Mouse (Mus musculus) adrenal gland, adult 8-10 months (tissue): ENCODE data around the gene Gm28308. TPM values are rescaled to one million over a fixed set of nuclear protein-coding genes. Genes with fewer than 3 reads are reported as not detected.

Experiments used
- DNase-seq: peaks from one replicate; pipeline ENCODE4 v3.0.0; 2022
- total RNA-seq, 4 experiments: library from RNA; stranded (reverse); gene quantifications; 2 replicates each; pipeline ENCODE4 v1.2.4; 2022

Gm28308 gene
- total RNA-seq, 4 experiments from 2014 or later, result 0.49 to 2.8 (median 1.4) TPM

DNA sequence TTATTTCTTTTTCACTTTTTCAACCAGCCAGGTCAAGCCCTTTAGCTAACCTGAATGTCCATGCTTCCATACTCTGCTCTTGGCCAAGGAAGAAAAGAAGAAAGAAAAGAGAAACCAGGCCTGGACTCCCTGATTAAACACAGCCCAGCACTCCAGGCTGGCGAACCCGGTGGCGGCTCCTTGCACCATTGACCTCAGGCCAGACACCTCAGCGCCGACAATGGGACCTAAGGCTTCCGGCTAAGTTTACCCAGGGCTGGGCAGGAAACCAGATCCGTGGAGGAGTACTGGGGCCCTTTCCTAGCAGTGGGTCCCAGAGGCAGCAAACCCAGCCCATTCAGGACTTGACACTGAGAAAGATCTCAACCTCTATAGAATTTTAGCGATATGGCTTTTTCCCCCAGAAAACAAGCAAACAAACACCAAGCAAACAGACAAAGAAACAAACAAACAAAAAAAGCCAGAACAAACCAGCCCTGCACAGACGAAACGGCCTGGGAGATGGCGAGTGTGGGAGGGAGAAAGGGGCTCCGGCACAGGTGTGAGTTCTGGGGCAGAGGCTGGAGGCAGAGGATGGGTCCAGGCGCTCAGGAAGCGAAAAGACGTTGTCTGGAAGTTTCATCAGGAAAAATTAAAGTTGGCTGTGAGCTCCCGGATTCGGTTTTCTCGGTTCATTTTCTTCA, 18.9 kb upstream of the Gm28308 start:
- DNase-seq, result no peak

DNA sequence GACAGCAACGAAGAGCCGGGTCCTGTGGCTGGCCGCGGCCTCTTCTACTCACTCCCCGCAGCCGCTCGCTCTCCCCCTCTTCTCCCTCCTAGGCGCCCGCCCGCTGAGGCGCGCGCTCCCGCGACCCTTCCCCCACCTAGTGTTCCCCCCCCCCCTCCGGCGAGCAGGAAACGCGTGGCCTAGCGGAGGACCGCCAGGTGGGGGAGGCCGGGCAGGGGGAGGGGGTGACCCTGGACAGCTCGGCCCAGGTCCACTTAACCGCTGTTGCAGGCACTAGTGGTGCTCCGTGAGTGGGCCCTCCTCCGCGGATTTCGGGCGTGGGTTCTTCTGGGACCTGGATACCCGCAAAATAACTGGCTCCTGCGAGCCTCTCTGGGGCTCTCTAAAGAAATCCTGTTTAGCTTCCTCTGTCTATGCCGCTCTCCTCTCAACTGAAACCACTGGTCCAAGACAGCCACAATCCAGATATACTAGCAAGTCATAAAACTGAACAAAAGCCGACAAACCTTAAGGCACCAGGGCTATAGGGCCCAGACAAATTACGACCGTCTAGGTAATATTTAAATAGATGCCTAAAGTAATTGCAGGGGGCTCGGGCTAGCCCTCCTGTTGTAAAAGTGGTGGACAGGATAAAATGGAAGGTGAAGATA, 17.5 kb upstream of the Gm28308 start, which contains the start of gene Hoxa9:
Gene Hoxa9, minus strand, starts transcription at position 574 of the 650 bp plus-strand sequence.
- no peak for DNase-seq

DNA sequence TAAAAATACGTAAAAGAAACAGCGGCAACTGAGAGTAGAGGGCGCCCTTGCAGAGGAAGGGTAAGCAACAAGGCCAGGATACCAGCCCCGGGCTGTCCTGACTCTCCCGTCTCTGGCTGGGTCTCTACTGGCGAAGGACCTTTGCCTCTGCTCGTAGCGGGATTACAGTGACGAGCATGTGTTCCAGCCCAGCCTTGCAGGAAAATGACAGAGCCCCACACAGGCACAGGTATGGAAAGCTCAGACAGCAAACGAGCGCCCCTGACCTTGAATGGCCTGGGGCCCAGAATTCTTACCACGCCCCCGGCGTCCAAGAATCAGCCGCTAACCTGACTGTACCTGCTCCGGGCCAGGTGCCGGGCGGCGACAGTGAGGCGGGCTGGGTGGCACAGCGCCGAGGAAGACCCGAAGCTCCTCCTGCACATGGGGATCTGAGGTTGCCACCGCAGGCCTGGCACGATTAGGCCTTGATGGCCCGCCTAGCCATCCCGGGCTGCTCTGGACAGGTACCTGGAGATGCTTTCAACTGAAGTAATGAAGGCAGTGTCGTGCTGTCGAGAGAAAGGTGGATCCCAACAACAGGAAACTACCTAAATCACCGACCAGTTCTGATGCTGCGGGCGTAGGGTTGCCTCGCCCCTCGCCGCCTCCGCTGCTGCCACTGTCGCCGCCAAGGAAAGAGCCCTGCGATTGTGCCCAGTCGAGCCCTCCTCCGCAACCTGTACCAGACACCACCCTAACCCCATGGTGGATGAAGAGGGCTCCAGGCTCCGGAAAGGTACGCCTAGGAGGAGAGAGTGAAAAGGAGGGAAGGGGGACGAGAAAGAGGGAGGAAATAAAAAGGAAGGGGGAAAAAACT, 16.6 kb upstream of the Gm28308 start:
- no peak for DNase-seq

DNA sequence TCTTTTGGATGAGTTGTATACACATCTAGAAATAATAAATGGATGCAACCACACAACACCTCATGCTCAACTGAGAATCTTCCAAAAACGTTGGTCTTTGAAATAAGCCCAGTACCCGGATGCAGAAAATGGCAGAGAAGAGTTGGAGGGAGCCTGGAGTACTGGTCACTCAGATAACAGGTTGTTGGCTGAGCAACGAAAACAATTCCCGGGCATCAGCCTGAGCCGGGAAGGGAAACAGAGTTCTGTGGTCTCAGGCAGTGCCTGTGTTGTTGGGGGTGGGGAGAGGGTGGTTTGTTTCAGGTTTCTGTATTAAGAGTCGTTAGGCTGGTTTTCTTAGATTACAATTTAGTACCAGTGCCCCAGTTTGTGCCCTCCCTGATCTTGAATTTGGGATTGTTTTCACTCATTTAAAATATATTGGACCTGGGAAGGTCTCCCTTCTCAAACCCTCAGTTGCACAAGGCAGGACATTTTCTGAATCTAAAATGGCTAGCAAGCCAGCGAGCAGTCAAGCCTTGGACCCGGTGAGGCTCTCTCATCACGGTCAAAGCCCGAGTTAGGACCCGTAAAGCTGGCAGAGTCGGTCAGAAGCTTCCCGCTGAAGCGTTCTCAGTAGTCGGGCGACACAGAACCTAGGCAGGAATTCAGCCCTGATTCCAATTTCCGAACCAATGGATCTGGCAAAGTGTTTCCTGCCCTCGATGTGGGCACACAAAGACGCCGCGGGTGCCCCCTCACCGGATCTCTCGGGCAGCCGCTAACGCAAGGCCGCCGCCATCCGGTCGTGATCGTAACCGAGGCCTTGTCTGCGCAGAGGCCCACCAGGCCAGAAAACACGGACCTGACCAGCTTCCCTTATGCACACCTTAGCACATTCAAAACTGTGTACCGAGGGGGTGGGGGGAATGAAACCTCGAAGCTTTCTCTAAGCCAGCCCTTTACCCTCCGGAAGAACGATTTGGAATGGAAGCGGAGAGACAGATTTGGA, 15.6 kb upstream of the Gm28308 start:
- no peak for DNase-seq

DNA sequence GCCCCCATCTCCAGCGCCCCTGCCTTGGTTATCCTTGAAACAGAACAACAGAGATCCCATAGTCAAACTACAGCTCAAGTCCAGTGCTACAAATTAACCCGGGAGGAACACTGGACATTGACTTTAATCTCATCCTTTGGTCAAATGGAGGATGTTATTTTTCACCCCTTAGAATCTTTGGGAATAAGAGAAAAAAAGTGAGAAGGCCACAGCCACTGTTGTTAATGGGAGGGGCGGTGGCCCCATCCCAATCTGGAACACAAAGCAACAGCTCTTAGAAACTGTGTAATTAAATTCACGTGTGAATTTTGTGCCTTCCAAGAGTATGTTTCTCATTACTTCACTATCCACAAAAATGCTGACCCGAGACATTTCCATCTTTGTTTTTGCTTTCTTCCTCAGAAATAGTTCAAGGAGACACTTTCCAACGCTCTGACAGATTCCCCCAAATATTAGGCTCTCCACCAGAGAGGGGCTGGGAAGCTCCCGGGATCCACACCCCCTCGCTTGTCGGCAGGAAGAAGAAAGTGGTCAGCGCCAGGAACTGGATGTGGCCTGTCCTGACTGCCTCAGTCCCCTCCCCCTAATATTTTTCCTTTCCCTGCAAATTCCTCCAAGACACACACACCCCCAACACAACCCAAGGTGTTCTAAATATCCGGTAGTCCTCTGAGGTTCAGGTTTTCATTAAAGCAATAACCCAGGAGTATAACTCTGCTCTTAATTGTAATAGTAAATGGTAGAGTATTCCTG, 14.5 kb upstream of the Gm28308 start:
- DNase-seq, result no peak

DNA sequence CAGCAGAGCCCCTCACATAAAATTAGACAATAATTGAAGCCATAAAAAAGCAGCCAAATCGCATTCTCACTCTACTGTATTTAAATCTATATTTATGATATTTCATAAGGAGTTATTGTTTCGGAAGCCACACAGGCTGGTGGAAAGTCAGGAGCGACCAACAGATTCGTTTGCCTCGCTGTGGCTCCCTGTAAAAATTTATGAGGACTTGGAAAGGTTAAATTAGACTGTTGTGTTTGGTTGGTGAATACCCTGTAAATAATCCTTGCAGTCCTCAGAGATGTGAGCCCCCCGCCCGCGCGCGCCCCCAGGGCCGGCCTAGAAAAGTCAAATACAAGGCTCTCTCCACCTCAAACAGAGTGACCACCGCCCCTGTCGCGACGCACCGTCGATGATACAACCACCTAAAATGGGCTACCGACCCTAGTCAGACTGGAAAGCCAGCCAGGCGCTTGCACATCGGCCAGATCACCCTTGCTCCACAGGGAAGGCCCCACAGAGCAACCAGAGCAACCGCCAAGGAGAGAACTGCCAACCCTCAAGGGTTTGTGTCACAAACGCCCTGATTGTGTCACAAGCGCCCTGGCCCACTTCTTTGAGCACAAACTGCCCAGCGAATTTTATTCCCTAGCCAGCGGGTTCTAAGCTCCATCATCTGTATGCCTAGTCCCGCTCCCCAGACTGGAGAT, 13.6 kb upstream of the Gm28308 start:
- no peak for DNase-seq

DNA sequence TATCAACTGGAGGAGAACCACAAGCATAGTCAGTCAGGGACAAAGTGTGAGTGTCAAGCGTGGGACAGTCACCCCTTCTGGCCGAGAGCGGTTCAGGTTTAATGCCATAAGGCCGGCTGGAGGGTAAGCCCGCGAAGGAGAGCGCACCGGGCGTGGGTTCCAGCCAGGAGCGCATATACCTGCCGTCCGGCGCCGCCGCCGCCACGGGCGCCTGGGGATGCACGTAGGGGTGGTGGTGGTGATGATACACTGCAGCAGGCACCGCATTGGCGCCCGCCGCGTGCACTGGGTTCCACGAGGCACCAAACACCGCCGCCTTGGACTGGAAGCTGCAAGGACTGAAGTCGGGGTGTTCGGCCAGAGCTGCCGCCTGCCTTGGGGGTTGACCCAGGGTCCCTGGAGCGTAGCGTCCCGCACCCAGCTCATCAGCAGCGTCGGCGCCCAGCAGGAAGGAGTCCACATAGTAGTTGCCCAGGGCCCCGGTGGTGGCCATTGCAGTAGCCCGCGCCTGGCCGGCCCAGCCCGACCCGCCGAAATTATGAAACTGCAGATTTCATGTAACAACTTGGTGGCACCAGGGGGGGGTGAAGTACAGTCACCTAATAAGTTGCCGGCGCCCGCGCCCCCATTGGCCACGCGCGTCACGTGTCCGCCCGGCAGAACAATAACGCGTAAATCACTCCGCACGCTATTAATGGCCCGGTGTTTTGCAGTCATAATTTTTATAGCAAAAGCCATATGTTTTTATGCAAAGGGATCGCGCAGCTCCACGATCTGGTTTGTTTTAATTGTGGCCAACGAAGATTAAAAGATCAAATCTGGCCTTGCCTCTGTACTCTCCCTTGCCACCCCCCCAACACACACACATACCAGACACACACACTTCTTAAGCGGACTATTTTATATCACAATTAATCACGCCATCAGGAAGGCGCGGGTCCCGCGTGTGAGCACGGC, 12.8 kb upstream of the Gm28308 start:
- no peak for DNase-seq

DNA sequence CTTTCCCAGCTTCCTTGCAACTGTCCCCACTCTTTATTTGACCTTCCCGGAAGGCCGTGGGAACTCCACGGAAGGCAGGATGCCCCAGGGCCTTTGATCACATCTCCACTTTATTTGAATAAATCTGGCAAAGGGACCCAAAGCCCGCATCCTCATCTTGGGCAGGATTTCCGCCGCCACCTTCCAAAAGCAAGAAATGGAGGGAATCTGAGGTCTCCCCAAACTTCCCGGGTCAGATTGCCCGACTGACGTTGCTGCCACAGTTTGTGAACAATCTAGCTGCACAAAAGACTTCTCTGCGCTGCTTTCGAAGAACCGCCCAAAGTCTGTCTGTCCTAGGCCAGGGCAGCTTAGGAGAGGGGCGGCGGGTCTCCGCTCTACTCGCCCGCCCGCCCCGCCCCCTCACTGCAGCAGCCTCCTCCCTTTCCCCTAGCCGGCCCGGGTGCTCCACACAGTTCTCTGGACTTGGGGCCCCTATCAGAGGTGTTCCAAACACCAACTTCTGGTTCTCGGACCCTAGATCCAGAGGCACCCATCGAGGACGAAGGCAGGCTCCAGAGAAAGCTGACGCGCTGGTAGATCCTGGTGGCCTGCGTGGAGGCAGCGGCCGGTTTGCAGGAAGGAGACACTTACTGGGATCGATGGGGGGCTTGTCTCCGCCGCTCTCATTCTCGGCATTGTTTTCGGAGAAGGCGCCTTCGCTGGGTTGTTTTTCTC, 11.9 kb upstream of the Gm28308 start:
- no peak for DNase-seq

DNA sequence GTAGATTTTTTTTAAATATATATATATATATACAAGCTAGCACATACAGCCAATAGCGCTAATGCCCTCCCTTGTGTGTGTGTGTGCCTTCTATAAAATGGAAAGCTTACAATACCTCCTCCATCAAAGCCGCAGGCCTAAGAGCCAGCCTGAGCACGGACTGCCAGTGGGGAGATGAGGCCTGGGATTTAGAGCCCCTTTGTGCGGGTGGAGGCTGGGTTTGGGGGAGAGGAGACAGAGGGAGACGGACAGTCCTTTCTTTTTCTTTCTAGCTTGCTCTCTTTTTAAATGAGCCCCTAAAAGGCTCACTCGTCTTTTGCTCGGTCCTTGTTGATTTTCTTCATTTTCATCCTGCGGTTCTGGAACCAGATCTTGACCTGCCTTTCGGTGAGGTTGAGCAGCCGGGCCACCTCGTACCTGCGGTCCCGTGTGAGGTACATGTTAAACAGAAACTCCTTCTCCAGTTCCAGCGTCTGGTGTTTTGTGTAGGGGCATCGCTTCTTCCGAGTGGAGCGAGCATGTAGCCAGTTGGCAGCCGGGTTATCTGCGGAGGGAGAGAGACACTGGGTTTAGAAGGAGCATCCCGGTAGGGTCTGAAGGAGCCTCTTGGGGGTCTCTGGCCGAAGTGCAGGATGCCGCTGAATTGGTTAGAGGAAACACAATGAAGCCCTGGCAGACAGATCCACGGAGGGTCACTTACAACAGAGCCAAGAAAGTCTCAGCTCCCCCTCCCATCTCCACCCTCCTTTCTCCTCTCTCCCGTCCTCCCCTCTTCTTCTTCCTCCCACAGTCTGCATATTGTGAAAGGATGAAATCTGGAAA, 11.0 kb upstream of the Gm28308 start:
- no peak for DNase-seq

DNA sequence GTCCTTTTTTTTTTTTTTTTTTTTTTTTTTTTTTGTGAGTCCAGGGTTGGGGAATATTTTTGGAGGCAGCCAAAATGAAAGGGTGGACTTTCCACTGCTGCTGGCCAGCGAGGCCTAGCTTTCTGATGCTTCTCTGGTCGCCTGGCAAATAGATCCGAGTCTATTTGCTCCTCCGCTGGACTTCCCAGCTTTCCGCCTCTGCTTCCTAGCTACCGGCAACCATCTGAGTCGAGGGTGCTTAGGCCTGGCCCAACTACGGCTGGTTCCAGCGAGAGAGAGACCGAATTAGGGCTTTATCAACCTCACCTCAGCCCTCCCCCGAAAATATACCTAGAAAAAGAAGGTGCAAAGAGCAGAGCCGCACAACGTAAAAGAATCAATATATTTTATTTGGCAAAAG, 9.6 kb upstream of the Gm28308 start:
- DNase-seq, result no peak

DNA sequence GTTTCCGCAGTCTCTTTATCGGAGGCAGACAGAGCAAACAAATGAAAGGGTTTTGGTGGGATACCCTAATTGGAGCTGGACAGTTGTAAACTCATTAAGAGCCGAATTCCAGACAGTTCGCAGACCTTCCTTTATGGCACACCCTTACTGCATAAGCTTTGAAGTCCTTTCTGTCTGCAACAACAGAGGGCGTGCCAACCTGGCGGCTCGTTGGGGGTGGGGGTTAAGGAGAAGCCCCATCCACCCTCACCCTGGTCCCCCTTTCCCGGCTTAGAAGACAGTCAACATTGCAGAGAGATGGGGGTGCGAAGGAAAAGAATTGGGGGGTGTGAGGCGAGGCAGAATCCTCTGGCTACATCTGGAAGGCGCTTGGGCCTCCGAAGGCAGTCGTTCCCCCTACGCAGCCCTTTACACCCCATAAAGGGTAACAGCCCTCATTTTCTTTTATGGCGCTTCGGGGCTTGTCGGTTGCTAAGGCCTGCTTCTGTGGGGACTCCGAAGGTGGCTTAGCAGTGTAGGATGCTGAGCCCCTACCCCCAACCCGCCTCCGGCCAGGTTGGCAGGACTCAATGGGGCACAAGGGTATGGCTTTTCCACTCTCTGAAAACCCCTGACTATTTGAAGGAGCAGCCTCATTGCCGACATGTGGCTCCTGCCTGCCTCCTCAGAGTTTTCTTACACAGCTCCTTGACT, 9.0 kb upstream of the Gm28308 start:
- DNase-seq, result no peak

DNA sequence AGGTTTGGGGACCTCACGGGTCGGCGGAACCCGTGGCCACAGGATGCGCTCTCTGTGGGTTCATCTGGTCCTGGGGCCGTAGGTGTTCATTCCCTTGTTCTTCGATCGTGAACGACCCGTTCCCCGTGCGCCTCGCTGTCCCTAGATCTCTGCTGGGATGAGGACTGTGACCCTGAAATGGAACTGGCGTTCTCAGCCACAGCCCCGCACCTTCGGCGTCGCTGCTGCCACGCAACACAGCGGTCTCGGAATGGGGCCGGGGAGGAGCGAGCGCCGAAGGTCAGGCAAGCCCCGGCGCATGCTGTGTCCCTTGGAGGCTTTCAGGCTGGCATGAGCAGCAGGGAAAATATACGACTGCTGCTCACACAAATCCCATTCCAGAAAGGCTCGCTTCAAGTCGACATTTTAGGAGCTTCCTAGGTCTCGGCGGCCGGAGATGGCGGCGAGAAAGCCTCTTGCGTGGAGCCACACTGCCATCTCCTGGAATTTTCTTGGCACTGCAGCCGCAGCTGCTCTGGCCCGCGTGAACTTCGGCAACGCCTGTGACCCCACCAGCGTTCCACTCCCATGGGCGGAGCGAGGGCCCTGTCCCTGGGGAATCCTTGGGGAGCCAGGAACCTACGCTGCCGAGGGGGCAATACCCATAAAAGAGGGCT, 8.3 kb upstream of the Gm28308 start, which contains the start of gene Hoxa7:
Gene Hoxa7, minus strand, starts transcription at position 518 of the 656 bp plus-strand sequence.
- DNase-seq, result peak; percentile 79

DNA sequence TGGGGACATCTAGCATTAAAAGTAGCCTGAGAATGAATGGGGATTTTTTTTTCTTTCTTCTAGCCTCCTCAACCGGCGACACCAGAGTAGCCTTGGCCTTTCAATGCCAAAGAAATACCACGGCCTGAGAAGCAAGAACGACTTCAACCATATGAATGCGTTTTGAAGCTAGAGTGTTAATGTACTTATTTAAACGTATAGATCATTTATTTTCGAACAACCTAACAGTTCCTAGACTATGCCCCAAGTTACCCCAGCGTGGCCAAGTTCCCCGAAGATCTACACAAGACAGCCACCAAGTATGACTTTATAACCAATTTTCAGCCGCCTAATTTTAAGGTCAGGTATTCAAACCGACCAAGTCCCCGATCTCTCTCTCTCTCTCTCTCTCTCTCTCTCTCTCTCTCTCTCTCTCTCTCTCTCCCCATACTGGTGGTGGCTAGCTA, 7.7 kb upstream of the Gm28308 start:
- DNase-seq, result no peak

DNA sequence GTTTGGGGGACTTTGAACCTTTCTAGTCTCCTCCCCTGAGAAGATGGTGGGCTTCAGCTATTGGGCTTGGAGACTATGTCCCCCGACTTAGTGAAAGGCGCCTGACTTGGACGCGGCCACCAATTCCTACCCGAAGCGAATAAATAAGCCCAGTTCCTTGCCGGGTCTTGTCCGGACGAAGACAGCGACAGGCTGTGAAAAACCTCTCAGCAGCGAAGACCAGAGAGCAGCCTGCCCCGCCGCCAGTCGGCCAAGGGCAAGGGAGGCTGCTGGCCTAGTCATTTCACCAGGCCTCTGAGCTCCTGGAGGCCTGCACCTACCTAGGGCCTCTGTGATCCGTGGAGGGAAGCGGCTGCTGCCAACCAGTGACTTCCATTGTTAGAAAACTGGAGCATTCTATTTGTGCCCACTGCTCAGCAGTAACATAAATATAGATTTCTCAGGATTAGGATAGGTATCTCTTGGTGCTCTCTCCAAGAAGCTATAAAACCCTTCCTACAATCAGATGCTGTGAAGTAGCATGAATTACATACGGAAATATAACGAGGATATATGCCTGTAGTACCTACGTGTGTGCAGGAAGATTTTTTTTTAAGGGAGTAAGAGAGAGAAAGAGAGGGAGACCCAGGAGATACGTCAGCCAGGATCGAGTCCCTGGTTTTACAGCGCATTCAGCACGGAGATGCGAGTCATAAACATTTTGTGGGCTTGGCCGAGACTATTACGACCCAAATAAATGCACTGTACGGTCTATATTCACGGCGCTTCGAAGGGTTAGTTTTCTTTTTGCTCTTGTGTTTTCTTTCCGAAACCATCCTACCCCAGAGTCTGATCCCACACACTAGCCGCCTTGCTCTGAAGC, 7.1 kb upstream of the Gm28308 start:
- DNase-seq, result no peak

DNA sequence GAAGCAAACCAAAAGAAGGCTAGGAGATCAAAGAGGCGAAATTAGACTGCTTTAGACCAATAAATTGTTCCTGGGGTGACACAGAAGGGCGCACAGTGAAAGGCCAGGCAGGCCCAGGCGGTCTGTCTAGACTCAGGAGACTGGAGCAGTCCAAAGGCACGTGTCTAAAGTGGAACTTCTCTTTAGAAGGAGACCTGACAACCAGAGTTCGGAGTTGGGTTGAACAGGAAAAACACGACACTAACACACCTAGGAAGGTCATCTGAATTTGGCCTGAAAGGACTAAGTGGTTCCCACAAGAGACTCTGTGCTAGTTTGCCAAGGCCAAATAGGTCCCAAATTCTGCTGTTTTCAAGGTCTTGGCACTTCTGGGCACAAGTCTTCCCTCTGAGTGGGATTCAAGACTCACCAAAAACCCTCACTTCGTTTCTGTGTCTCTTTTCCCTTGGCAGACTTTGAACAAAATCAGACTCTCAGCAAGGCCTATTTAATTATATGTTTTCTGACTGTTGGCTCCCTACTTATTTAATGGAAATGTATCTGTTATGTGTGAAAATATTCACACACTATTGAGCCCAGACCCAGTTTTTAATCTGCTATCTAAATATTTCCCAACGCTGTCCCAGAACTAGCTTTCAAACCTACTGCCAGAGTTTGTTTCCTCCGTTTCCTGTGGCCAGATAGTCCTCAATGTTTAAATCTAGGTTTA, 6.2 kb upstream of the Gm28308 start:
- no peak for DNase-seq
